Mouse (Mus musculus) bone marrow, adult 2 months (tissue): ENCODE measurements around the gene Dtx1.

Experiments
- CTCF ChIP-seq: fragments of 200-500 bp; IDR thresholded peaks from 2 replicates; pipeline ENCODE4 v1.5.1; 2011; ENCODE audit warnings: low read length, control low read depth; ENCODE audit not compliant: control insufficient read depth, insufficient read depth
- POLR2A ChIP-seq: fragments of 200-500 bp; IDR thresholded peaks from 2 replicates; pipeline ENCODE4 v1.6.1; 2011; ENCODE audit warnings: low read depth, mild to moderate bottlenecking, control low read depth, low read length, borderline replicate concordance; ENCODE audit not compliant: control insufficient read depth

GRCm38 (mm10) chr5:120649374-120649933 lies 62.3 kb downstream of the Dtx1 start:
- no peak for TF ChIP-seq CTCF
- no peak; the same call in 1 of the 2 replicates for TF ChIP-seq POLR2A
